Mouse (Mus musculus) heart, embryonic 15.5 days (tissue): ENCODE measurements around the gene Olfr251. TPM values are rescaled to one million over a fixed set of nuclear protein-coding genes. Genes with fewer than 3 reads are reported as not detected.

Source experiments
- polyA plus RNA-seq: library from polyadenylated mRNA; unstranded; fragments of >200 nt; fragmentation: Nextera tagmentation; extraction: Ambion mirVana; gene quantifications from 2 replicates; pipeline ENCODE4 v1.2.1, GENCODE M21; 2015

Gene Olfr251
- polyA plus RNA-seq, 1 experiment from 2014 or later = not detected

Other genes with a start within 250 kb of the Olfr251 start
- gene Olfr890, start 234.6 kb upstream of the Olfr251 start, polyA plus RNA-seq = not detected in 2 replicates
- gene Olfr891, start 196.3 kb upstream of the Olfr251 start, polyA plus RNA-seq = not detected in 2 replicates
- gene Olfr893, start 168.7 kb upstream of the Olfr251 start, polyA plus RNA-seq = not detected in 2 replicates
- not detected in 2 replicates for gene Olfr894, start 159.0 kb upstream of the Olfr251 start, polyA plus RNA-seq
- gene Olfr143, start 124.3 kb upstream of the Olfr251 start, polyA plus RNA-seq = not detected in 2 replicates
- not detected in 2 replicates for gene Olfr895, start 109.2 kb upstream of the Olfr251 start, polyA plus RNA-seq
- not detected in 2 replicates for gene Olfr896-ps1, start 86.0 kb upstream of the Olfr251 start, polyA plus RNA-seq
- gene Olfr25, start 48.0 kb upstream of the Olfr251 start, polyA plus RNA-seq = not detected in 2 replicates
- not detected in 2 replicates for gene Olfr898, start 28.7 kb upstream of the Olfr251 start, polyA plus RNA-seq
- not detected in 2 replicates for gene Olfr250, start 10.2 kb upstream of the Olfr251 start, polyA plus RNA-seq
- gene Olfr147, start 24.6 kb downstream of the Olfr251 start, polyA plus RNA-seq = not detected in 2 replicates
- gene Olfr901, start 52.4 kb downstream of the Olfr251 start, polyA plus RNA-seq = not detected in 2 replicates
- not detected in 2 replicates for gene Olfr902, start 70.6 kb downstream of the Olfr251 start, polyA plus RNA-seq
- not detected in 2 replicates for gene Olfr904, start 86.1 kb downstream of the Olfr251 start, polyA plus RNA-seq
- not detected in 2 replicates for gene Olfr905, start 94.0 kb downstream of the Olfr251 start, polyA plus RNA-seq
- not detected in 2 replicates for gene Olfr906, start 110.0 kb downstream of the Olfr251 start, polyA plus RNA-seq
- not detected in 2 replicates for gene Olfr907, start 118.7 kb downstream of the Olfr251 start, polyA plus RNA-seq
- not detected in 2 replicates for gene Olfr911-ps1, start 144.5 kb downstream of the Olfr251 start, polyA plus RNA-seq
- gene Olfr910, start 160.8 kb downstream of the Olfr251 start, polyA plus RNA-seq = not detected in 2 replicates
- gene Olfr912, start 203.1 kb downstream of the Olfr251 start, polyA plus RNA-seq = not detected in 2 replicates
- gene Olfr913, start 215.7 kb downstream of the Olfr251 start, polyA plus RNA-seq = not detected in 2 replicates
- gene Olfr914, start 228.0 kb downstream of the Olfr251 start, polyA plus RNA-seq = not detected in 2 replicates